ENCODE assay signal across 37 mouse cellular contexts in the genomic region with DNA sequence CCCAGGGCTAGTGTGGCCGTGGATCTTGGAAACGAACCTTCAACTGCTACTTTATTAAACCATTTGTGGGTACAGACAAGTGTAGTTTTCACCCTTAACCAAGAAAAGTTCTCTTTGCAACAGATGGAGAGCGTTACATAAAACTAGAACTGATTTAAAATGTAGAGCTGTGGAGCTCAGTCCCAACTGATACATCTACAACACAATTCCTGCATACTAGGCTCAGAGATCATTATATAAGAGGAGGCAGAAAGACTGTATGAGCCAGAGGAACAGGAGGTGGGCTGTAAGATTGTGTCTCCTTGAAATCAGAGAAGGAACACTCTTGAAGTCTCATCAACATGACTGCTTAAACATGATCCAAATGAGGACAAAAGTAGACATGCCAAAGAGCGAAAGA. TPM values are rescaled to one million over a fixed set of nuclear protein-coding genes. Genes with fewer than 3 reads are reported as not detected.
"Had no signal": no experiment of that assay in that cellular context is flagged by ENCODE, and none has a peak within 500 bp of the region (broad histone marks: within the 10 kb centered on the region; RNA-seq: fewer than 3 reads in every experiment).

No protein-coding gene starts in this region.

- DNase-seq: left cerebral cortex, postnatal 4 days; liver; liver, embryonic 13.5 days; liver, postnatal 0 days; lung, adult 18-20 months; lung, adult 2 months; lung, embryonic 14.5 days; lung, postnatal 10 days; lung, postnatal 14 days; lung, postnatal 36 days; lung, postnatal 4 days; midbrain, embryonic 14.5 days had no signal

- ATAC-seq: liver, embryonic 12.5 days; liver, postnatal 0 days; lung, postnatal 0 days; midbrain, embryonic 13.5 days; midbrain, embryonic 15.5 days; midbrain, embryonic 16.5 days had no signal

- H3K9ac ChIP-seq: limb, embryonic 12.5 days; limb, embryonic 13.5 days; limb, embryonic 15.5 days; liver, embryonic 12.5 days; liver, embryonic 13.5 days; liver, embryonic 14.5 days; liver, embryonic 15.5 days; liver, postnatal 0 days; lung, embryonic 14.5 days; lung, embryonic 15.5 days; midbrain, embryonic 12.5 days; midbrain, embryonic 13.5 days; midbrain, embryonic 15.5 days had no signal

- H3K27me3 ChIP-seq: limb, embryonic 12.5 days; limb, embryonic 13.5 days; limb, embryonic 15.5 days; liver, embryonic 12.5 days; liver, embryonic 13.5 days; liver, embryonic 15.5 days; lung, embryonic 15.5 days; megakaryocyte, embryonic 14.5 days; midbrain, embryonic 12.5 days; midbrain, embryonic 13.5 days; midbrain, embryonic 15.5 days had no signal

- H3K4me1 ChIP-seq: limb, embryonic 12.5 days; limb, embryonic 13.5 days; limb, embryonic 15.5 days; liver, embryonic 12.5 days; liver, embryonic 13.5 days; liver, embryonic 15.5 days; lung, embryonic 15.5 days; megakaryocyte, embryonic 14.5 days; midbrain, embryonic 10.5 days; midbrain, embryonic 12.5 days; midbrain, embryonic 13.5 days; midbrain, embryonic 15.5 days had no signal

- H3K27ac ChIP-seq: limb, embryonic 10.5 days; limb, embryonic 12.5 days; limb, embryonic 13.5 days; limb, embryonic 15.5 days; liver, embryonic 12.5 days; liver, embryonic 13.5 days; liver, embryonic 14.5 days; liver, embryonic 15.5 days; lung, embryonic 15.5 days; macrophage; midbrain, embryonic 10.5 days; midbrain, embryonic 12.5 days; midbrain, embryonic 13.5 days; midbrain, embryonic 15.5 days had no signal

- H3K4me3 ChIP-seq: limb, embryonic 10.5 days; limb, embryonic 12.5 days; limb, embryonic 13.5 days; limb, embryonic 15.5 days; liver, embryonic 12.5 days; liver, embryonic 13.5 days; liver, embryonic 15.5 days; lung, embryonic 15.5 days; megakaryocyte, embryonic 14.5 days; midbrain, embryonic 10.5 days; midbrain, embryonic 12.5 days; midbrain, embryonic 13.5 days; midbrain, embryonic 15.5 days; myocyte had no signal

- H3K9me3 ChIP-seq: limb, embryonic 10.5 days; limb, embryonic 12.5 days; limb, embryonic 13.5 days; limb, embryonic 15.5 days; liver, embryonic 12.5 days; liver, embryonic 13.5 days; liver, embryonic 15.5 days; lung, embryonic 15.5 days; megakaryocyte, embryonic 14.5 days; midbrain, embryonic 10.5 days; midbrain, embryonic 12.5 days; midbrain, embryonic 13.5 days; midbrain, embryonic 15.5 days had no signal

- H3K4me2 ChIP-seq: limb, embryonic 12.5 days; limb, embryonic 13.5 days; limb, embryonic 15.5 days; liver, embryonic 11.5 days; liver, embryonic 12.5 days; liver, embryonic 13.5 days; liver, embryonic 15.5 days; lung, embryonic 14.5 days; lung, embryonic 15.5 days; midbrain, embryonic 11.5 days; midbrain, embryonic 12.5 days; midbrain, embryonic 13.5 days; midbrain, embryonic 15.5 days had no signal

- H3K36me3 ChIP-seq: limb, embryonic 10.5 days; limb, embryonic 12.5 days; limb, embryonic 13.5 days; limb, embryonic 15.5 days; liver, embryonic 12.5 days; liver, embryonic 13.5 days; liver, embryonic 15.5 days; lung, embryonic 15.5 days; midbrain, embryonic 10.5 days; midbrain, embryonic 12.5 days; midbrain, embryonic 13.5 days; midbrain, embryonic 15.5 days had no signal

RNA-seq across cellular contexts. Expression of a gene that starts 9.2 kb away (rescaled TPM):
- total RNA-seq: megakaryocyte progenitor cell, adult 5-6 weeks; megakaryocyte, adult 5-6 weeks; megakaryocyte-erythroid progenitor cell, adult 5-6 weeks; monocyte, adult 5-6 weeks had no signal
- polyA plus RNA-seq: limb, embryonic 10.5 days; liver, adult 2 months; liver, embryonic 11.5 days; liver, embryonic 12.5 days; liver, embryonic 13.5 days; liver, embryonic 14.5 days; liver, embryonic 15.5 days; lung, embryonic 14.5 days; lung, embryonic 16.5 days; macrophage; myocyte had no signal
